In genomic region chr15:102673548-102673947, GRCm38 (mm10) we compare ENCODE assay signal across 8 mouse cellular contexts. TPM values are rescaled to one million over a fixed set of nuclear protein-coding genes. Genes with fewer than 3 reads are reported as not detected.
DNase-seq lines count a peak whose midpoint lies in the region; ATAC-seq lines count a peak whose summit lies in the region.

No protein-coding gene starts in this region.

- ATAC-seq in hindbrain, embryonic 13.5 days (ENCODE audit: low FRiP score), result peak; percentile 64
- ATAC-seq in lung, embryonic 16.5 days (ENCODE audit: low read depth), result peak; percentile 53
- no peak for ATAC-seq in megakaryocyte progenitor cell, adult 5-6 weeks (replicated peaks; ENCODE audit: poor library complexity)

- no peaks in the 10 kb centered on the region for H3K36me3 ChIP-seq in hindbrain, embryonic 13.5 days
- no peaks in the 10 kb centered on the region; the same call in 1 of the 2 replicates for H3K36me3 ChIP-seq in lung, embryonic 16.5 days (ENCODE audit: control insufficient read depth, insufficient read depth, low read length)

- no peaks in the 10 kb centered on the region for H3K9me3 ChIP-seq in hindbrain, embryonic 13.5 days
- H3K9me3 ChIP-seq in lung, embryonic 16.5 days (ENCODE audit: control insufficient read depth, low read length), result 0 out of 2 replicates have a peak, but pooled peaks cover 2% of the 10 kb centered on the region

- 3% methylated on average over 10 of the region's 10 CpGs for WGBS in hindbrain, embryonic 13.5 days
- WGBS in lung, embryonic 16.5 days, result 5% methylated on average over 10 of the region's 10 CpGs

- H3K27ac ChIP-seq in hindbrain, embryonic 13.5 days, result peak overlapping the region; percentile 98
- H3K27ac ChIP-seq in lung, embryonic 16.5 days (ENCODE audit: low read length), result peak overlapping the region; percentile 97

- H3K4me1 ChIP-seq in hindbrain, embryonic 13.5 days (replicated peaks), result peaks cover 33% of the 10 kb centered on the region
- H3K4me1 ChIP-seq in lung, embryonic 16.5 days (replicated peaks; ENCODE audit: control insufficient read depth, insufficient read depth, low read length), result peaks cover 24% of the 10 kb centered on the region

- peak overlapping the region; percentile 73 for H3K4me2 ChIP-seq in hindbrain, embryonic 13.5 days
- peak overlapping the region; percentile 62 for H3K4me2 ChIP-seq in lung, embryonic 16.5 days (ENCODE audit: low read depth, low read length)

- DNase-seq in R1 (ENCODE audit: low read depth, low spot score), result peak; percentile 97
- peak; percentile 55 to 56 for DNase-seq in cerebellum, postnatal 10 days
- peak; percentile 28 to 41 for DNase-seq in frontal cortex, postnatal 25 days (ENCODE audit: low spot score in 2 of 2)
- DNase-seq in layer of hippocampus, postnatal 36 days, result peak; percentile 49 to 61
- peak; percentile 75 to 90 for DNase-seq in right cerebral cortex, postnatal 10 days (ENCODE audit: low spot score in 2 of 2)

- H3K4me3 ChIP-seq in hindbrain, embryonic 13.5 days, result peak overlapping the region; percentile 22
- H3K4me3 ChIP-seq in lung, embryonic 16.5 days (ENCODE audit: low read length), result peak overlapping the region; percentile 40

- no peaks in the 10 kb centered on the region for H3K27me3 ChIP-seq in hindbrain, embryonic 13.5 days
- H3K27me3 ChIP-seq in lung, embryonic 16.5 days (ENCODE audit: control insufficient read depth, insufficient read depth, low read depth, low read length), result no peaks in the 10 kb centered on the region

- H3K9ac ChIP-seq in hindbrain, embryonic 13.5 days, result peak overlapping the region; percentile 40; the same call in 1 of the 2 replicates
- H3K9ac ChIP-seq in lung, embryonic 16.5 days (ENCODE audit: low read length), result peak overlapping the region; percentile 43; the same call in 1 of the 2 replicates

RNA-seq across cellular contexts. Expression of gene Atp5g2, which starts 1.4 kb away (rescaled TPM):
- 48.7 and 56.4 TPM in 2 replicates for polyA plus RNA-seq in hindbrain, embryonic 13.5 days (2015; fragmentation: Nextera tagmentation; extraction: Ambion mirVana)
- 10 to 100 TPM; 10.6 to 17.2 TPM for total RNA-seq in layer of hippocampus, postnatal 36 days (2021)
- polyA plus RNA-seq in lung, embryonic 16.5 days (2015; fragmentation: Nextera tagmentation; extraction: Ambion mirVana), result 73.6 and 76.2 TPM in 2 replicates
- total RNA-seq in megakaryocyte progenitor cell, adult 5-6 weeks (2015), result 58.2 and 76.2 TPM in 2 replicates
- 57.1 and 73.8 TPM in 2 replicates for total RNA-seq in megakaryocyte progenitor cell, adult 5-6 weeks (2017)

RNA-seq across cellular contexts. Expression of gene Atf7, which starts 48.3 kb away (rescaled TPM):
- polyA plus RNA-seq in hindbrain, embryonic 13.5 days (2015; fragmentation: Nextera tagmentation; extraction: Ambion mirVana), result 19.7 and 21.1 TPM in 2 replicates
- 10 to 100 TPM; 40.4 to 45.0 TPM for total RNA-seq in layer of hippocampus, postnatal 36 days (2021)
- polyA plus RNA-seq in lung, embryonic 16.5 days (2015; fragmentation: Nextera tagmentation; extraction: Ambion mirVana), result 43.5 and 50.0 TPM in 2 replicates
- 149 and 164 TPM in 2 replicates for total RNA-seq in megakaryocyte progenitor cell, adult 5-6 weeks (2015)
- 35.3 and 55.5 TPM in 2 replicates for total RNA-seq in megakaryocyte progenitor cell, adult 5-6 weeks (2017)

RNA-seq across cellular contexts. Expression of gene Calcoco1, which starts 48.4 kb away (rescaled TPM):
- 41.8 and 42.3 TPM in 2 replicates for polyA plus RNA-seq in hindbrain, embryonic 13.5 days (2015; fragmentation: Nextera tagmentation; extraction: Ambion mirVana)
- 10 to 100 TPM; 86.7 to 89.8 TPM for total RNA-seq in layer of hippocampus, postnatal 36 days (2021)
- 61.7 and 68.5 TPM in 2 replicates for polyA plus RNA-seq in lung, embryonic 16.5 days (2015; fragmentation: Nextera tagmentation; extraction: Ambion mirVana)
- 12.0 and 16.8 TPM in 2 replicates for total RNA-seq in megakaryocyte progenitor cell, adult 5-6 weeks (2015)
- total RNA-seq in megakaryocyte progenitor cell, adult 5-6 weeks (2017), result 9.2 and 10.8 TPM in 2 replicates

RNA-seq across cellular contexts. Expression of gene Gm28047, which starts 48.7 kb away (rescaled TPM):
- polyA plus RNA-seq in hindbrain, embryonic 13.5 days (2015; fragmentation: Nextera tagmentation; extraction: Ambion mirVana), result not detected in 2 replicates
- total RNA-seq in layer of hippocampus, postnatal 36 days (2021), result 1 to 10 TPM in 1 of 2 experiments, not detected in 1; 3.1 TPM
- not detected in 2 replicates for polyA plus RNA-seq in lung, embryonic 16.5 days (2015; fragmentation: Nextera tagmentation; extraction: Ambion mirVana)
- total RNA-seq in megakaryocyte progenitor cell, adult 5-6 weeks (2015), result 0.78 TPM in 1 of 2 replicates, not detected in the other
- not detected in 2 replicates for total RNA-seq in megakaryocyte progenitor cell, adult 5-6 weeks (2017)

Comparison
In these comparisons a context has a peak if more than half of its experiments do, and no peak if none do; other contexts are left out.
1. DNase-seq: peak in every context shown above with its lines; median percentile 97 in R1; 82 in right cerebral cortex, postnatal 10 days; 56 in cerebellum, postnatal 10 days; 55 in layer of hippocampus, postnatal 36 days; 34 in frontal cortex, postnatal 25 days.
2. RNA of gene Calcoco1, which starts 48.4 kb away (total RNA-seq): 86.7 to 89.8 TPM in layer of hippocampus, postnatal 36 days; 9.2 to 16.8 TPM in megakaryocyte progenitor cell, adult 5-6 weeks; every median in the first group is over 4 times any median in the second.